Mouse (Mus musculus) brain, embryonic 14.5 days (tissue): ENCODE measurements around the gene St6galnac6. TPM values are rescaled to one million over a fixed set of nuclear protein-coding genes. Genes with fewer than 3 reads are reported as not detected.
A peak's percentile ranks its signal among the peaks of the same experiment; 100 is the strongest.

ENCODE experiments used
- DNase-seq: peaks from one replicate; pipeline ENCODE4 v3.0.0-alpha.2; 2011; ENCODE audit warnings: low read depth
- CTCF ChIP-seq: fragments of 200-500 bp; IDR thresholded peaks from 2 replicates; pipeline ENCODE4 v1.5.1; 2012; ENCODE audit warnings: inconsistent platforms, mild to moderate bottlenecking, moderate library complexity, borderline replicate concordance; ENCODE audit not compliant: insufficient read depth, insufficient read length; ENCODE audit errors: extremely low read depth
- POLR2A ChIP-seq: fragments of 200-500 bp; IDR thresholded peaks from 2 replicates; pipeline ENCODE4 v1.6.1; 2012; ENCODE audit warnings: mild to moderate bottlenecking, inconsistent platforms, borderline replicate concordance; ENCODE audit not compliant: poor library complexity, insufficient read depth, insufficient read length, severe bottlenecking; ENCODE audit errors: extremely low read depth
- polyA plus RNA-seq: library from polyadenylated mRNA; depleted of rRNA; stranded (reverse); fragments of >200 nt; gene quantifications from 2 replicates; pipeline ENCODE4 v1.2.3, GENCODE M21; 2012

St6galnac6 gene
- polyA plus RNA-seq, 1 experiment = 22.6 TPM

DNA sequence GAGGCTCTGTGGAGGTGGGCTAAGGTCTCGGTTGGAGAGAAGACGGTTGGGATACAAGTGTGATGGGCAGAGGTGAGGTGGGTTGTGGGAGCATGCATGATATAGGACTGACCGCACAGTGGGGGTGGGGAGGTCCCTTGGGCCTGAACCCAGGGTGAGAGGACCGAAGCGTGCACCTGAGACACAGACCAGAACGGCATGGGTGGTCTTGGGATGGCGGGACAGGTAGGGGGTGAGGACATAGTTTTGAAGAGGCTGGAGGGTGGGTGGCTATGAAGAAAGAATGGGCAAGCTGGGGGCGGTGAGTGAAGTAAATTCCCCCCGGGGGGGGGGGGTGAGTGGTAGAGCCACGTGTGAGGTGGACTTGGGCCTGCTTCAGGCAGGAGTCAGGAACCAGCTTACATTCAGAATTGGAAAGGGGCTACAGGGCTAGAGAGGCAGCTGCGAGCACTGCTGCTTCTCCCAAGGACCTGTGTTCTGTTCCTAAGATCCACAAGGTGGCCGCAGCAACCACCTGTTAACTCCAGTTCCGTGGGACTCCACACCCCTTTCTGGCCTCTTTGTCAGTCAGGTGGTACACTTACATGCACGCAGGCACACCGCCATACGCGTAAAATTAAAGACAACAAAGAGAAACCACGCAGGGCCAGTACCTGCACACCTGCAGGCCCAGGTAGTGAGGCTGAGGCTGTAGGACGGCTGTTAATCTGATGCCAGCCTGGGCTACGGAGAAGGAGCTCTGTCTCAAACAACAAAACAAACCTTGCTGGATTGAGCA, 27.9 kb downstream of the St6galnac6 start:
- DNase-seq = no peak
- TF ChIP-seq POLR2A = no peak
- no peak for TF ChIP-seq CTCF

DNA sequence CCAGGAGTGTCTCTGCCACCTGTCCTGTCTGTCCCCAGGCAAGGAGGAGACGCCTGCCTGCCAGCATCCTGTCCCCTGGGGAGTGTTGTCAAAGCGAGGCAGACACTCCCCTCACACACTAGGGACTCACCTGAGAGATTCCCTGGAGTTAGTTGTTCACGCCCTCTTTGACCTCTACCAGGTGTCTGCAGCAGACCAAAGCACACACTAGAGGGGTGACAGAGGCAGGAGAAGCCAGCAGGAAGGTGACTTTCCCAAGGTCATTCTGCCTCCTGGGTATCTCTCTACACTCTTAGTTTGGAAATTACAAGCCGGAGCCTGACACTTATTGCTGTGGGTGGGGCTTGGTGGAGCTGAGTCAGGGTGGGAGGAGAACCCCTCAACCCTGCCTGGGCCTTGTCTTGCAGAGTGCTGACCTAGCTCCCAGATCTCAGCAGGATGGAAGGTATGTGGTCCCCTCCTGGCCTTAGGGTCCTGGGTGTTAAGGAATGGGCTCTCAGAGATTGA, 28.6 kb downstream of the St6galnac6 start:
- TF ChIP-seq CTCF = no peak
- no peak for TF ChIP-seq POLR2A
- DNase-seq = no peak

DNA sequence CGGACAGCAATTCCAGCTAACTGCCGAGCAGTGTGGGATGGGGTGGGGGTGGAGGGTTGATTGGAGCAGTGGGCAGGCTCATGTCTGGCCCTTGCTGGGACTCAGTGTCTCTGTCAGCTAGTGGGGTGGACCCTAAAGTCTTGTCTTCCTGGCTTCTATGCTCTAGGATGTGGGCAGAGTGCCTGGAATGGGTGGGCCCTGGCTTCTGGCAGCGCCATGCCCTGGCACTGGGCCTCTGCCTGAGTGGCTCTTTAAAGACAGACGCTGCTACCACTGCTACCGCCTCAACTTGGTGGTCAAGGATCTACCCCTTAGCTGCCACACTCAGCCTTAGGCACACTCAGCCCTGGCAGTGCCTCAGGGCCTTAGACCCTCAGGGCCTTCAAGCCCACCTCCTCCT, 29.2 kb downstream of the St6galnac6 start:
- DNase-seq = peak; percentile 76
- no peak for TF ChIP-seq POLR2A
- no peak for TF ChIP-seq CTCF

DNA sequence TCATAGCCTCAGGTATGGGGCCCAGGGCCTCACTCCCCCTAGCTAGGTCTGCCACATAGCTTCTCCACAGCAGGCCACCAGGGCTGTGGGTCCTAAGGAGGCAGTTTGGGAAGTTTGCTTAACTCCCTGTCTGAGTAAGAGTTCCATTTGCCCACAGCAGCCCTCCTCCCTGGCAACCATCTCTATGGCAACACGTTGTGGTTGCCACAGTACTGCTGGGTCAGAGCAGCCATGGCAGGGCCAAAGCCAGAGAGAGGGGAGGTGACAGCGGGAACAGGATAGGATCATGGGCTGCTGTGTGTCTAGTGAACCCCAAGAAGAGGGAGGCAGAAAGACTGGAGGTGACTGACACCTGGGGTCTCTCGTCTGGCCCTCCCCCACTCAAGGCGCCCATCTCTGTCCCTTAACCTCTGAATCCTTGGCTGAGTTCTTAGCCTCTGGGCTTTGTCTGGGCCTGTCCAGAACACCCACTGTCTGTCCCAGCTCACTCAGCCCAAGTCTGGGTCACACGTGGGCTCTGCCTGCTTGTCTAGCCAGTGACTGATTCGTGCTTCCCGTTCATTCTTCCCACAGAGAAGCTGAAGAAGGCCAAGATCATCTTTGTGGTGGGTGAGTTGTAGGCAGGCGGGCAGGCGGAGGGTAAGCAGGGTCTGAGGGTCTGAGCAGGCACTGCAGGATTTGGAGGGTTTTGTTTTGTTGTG, 29.9 kb downstream of the St6galnac6 start:
- TF ChIP-seq CTCF = no peak
- no peak for TF ChIP-seq POLR2A
- DNase-seq = peak; percentile 92

DNA sequence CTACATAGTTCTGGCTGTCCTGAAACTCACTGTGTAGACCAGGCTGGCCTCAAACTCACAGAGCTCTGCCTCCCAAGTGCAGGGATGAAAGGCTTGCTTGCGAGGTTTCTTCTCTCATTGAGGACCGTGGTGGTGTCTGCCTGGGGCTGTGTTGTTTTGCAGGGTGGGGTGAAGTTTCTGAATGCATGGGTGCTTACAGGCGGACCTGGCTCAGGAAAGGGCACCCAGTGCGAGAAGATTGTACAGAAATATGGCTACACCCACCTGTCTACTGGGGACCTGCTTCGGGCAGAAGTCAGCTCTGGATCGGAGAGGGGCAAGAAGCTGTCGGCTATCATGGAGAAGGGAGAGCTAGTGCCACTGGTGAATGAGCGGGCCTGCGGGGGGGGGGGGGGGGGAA, 30.5 kb downstream of the St6galnac6 start:
- DNase-seq = no peak
- TF ChIP-seq CTCF = no peak
- TF ChIP-seq POLR2A = no peak

DNA sequence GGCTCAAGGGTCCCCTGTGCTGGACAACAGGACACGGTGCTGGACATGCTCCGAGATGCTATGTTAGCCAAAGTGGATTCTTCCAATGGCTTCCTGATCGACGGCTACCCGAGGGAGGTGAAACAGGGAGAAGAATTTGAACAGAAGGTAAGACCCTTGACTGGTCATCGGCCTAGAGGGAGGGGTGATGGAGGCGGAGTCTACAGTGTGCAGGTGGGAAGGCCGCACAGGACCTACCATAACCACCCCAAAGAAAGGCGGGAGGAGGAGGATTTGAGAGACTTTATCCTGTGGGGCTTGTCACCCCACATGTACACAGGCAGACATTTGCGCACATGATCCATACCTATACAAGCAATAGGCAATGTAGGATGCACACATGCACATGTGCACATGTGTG, 31.5 kb downstream of the St6galnac6 start:
- TF ChIP-seq CTCF (no peak), POLR2A (no peak)
- DNase-seq = no peak

DNA sequence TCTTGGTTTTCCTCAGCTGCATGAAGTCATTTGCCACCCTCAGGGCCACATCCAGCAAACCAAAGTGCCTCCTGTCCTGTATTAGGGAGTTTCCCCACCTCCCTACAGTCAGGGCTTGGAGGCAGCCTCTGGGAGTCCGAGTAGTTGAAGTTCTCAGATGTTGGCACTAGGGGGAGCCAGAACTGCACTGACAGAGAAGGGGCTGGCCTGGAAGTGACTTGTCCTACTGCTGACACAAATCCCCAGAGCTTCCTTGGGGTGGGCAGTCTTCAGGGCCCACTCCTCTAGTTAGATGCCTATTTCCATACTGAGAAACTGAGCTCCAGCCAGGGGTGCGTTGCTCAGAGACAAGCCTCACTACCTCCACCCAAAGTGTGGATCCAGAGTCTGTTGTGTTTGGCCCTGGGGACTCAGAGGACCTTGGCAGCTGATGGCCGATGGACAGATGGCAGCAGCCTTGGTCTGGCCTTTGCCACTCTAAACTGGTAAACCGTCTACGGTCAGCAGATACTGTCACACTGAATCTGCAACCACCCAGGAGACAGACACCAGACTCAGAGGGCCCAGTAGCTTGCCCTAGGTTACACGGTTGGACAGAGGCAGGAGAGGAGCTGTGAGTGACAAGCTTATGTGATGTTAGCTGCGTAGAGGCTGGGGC, 32.4 kb downstream of the St6galnac6 start:
- DNase-seq = peak; percentile 83
- TF ChIP-seq POLR2A (no peak), CTCF (peak; percentile 90)

DNA sequence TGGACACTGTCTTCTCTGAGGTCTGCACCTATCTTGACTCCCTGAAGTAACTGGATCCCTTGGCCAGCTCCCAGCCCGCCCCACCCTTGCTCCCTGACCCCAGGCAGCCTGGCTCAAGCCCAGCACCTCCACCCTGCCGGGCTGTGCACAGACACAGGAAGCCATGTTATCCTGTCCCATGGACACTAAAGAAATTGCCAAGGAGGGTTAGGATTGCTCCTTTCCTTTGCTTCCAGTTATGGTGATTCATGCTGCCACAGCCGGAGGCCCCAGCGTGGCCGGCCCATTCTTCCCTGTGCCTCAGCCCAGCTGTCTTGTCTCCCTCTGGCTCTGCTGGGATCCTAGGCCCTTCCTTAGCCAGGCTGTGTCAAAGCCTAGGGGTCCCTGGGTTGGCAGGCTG, 34.2 kb downstream of the St6galnac6 start:
- TF ChIP-seq POLR2A (no peak), CTCF (no peak)
- no peak for DNase-seq

DNA sequence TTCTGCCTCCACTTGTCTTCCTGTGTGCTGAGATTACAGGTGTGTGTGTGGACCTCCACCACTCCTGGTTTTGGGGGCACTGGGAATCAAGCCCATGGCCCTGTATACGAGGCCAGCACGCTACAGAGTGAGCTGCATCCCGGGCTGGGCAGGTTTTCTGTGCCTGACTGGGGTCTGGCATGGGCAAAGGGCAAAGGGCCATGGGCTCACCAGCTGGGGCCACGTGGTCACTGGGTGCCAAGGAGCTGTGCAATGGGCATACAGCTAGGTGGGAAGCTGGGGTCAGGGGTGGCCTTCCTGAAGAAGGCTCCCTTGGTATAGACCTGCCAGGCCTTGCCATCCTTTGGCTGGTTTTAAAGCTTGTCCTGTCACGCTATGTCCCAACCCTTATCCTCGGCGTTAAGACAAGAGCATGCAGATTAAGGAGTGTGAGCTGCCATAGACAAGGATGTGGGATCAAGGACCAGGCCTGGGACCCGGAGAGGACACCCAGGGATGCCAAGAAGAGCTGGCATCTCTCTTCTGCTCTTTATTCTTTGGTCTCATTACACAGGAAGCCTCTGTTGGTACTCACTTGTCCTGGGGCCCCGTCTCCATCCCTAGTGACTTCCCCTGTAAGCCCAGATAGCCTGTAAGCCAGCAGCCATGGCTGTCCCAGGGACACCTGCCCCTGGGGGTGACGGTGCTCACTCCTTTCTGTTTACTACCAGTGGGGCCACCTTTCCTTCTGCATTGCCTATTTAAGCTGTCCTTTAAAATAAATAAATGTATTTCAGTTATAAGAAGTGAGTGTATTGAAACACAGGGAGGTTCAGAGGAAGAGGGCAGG, 35.0 kb downstream of the St6galnac6 start:
- TF ChIP-seq POLR2A (no peak), CTCF (no peak)
- DNase-seq = no peak

DNA sequence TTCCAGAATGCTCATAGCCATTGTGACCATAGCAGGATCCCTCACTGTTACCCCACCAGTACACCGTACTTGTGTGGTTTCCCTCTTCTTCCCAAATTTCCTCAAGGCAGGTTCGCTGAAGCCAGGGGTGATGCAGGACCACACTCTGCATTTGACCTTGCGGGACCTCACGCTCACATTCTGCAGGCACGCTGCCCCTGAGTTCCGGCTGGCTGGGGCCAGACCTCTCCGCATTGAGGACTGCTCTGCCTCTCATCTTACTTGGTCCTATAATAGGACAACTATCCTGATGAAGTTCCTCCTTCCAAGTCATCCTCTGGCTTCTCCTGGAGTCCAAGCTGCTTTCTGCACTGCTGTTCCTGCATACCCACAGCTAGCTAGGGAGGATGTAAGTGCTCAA, 37.1 kb downstream of the St6galnac6 start:
- DNase-seq = no peak

DNA sequence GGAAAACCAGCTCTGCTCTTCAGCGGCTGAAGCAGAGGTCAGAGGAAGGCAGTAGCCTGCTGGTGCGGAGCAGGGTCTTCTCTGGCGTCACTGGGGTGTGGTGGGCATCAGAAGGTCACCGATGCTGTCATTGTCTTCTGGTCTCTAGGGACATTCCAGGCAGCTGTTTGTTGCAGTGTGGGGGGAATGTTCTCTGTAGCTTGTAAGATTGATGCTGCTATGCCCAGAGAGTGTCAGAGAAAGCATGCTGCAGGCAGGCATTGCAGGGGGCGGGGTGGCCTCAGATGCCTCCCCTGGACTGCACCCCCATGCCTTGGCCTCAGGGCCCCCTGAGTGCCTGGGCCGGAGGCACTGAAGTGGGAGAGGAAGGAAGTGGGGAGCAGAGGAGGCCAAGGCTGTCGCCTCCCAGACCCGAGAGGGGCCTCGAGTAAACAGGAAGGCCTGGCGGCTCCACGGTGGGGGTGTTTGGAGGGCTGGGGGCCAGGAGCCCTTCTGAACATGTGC, 38.3 kb downstream of the St6galnac6 start:
- DNase-seq = no peak
- TF ChIP-seq CTCF (no peak), POLR2A (no peak)

More for the DNA sequence above, 37.1 kb downstream of the St6galnac6 start:
- TF ChIP-seq POLR2A (no peak), CTCF (no peak)

DNA sequence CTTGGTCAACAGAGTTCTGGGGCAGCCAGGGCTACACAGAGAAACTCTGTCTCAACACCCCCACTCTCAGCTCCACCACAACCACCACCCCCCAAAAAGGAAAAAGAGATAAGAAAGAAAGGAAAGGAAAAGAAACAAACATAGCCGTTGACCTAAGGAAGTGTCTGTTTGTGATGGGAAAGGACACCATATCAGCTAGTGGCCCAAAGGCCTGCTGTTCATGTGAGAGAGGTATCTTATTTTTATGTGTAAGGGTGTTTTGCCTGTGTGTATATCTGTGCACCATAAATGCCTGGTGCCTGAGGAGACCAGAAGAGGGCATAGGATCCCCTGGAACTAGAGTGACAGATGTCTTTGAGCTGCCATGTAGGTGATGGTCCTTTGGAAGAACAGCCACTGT, 40.1 kb downstream of the St6galnac6 start:
- TF ChIP-seq CTCF = no peak
- no peak for TF ChIP-seq POLR2A
- no peak for DNase-seq
